Mouse (Mus musculus): Measurements from ENCODE around the gene Rnf41. TPM values are rescaled to one million over a fixed set of nuclear protein-coding genes. Genes with fewer than 3 reads are reported as not detected.

The Rnf41 gene
- polyA plus RNA-seq, 1 experiment from 2014 or later: 35.2 TPM

DNA sequence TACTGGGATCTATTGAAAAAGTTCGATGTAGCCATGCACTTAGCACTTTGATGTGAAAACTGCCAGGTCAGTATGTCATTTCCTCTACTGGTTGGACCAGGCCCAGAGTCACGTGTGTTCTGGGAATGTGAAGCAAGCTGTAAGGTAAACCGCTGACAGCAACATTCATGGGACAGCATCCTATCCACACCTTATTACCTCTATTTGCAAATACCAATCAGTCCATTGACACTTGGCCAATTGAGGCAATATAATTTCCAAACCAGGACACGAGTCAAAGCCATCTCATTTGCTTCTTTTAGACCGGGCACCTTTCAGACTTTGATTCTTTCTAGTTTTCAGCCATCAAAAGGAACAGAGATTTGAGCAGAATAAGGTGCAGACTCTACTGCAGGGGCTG lies 17.6 kb downstream of the Rnf41 start:
- H3K27me3 ChIP-seq (replicated peaks; ENCODE audit: control insufficient read depth, insufficient read depth, low read length): no peaks in the 10 kb centered on the region
- ATAC-seq (ENCODE audit: low read depth) (no peak), DNase-seq (ENCODE audit: low spot score) (no peak)
- no peaks in the 10 kb centered on the region for H3K9me3 ChIP-seq (ENCODE audit: control insufficient read depth, low read length)
- H3K4me1 ChIP-seq (ENCODE audit: control insufficient read depth, insufficient read depth, low read length): no peaks in the 10 kb centered on the region
- no peak overlapping the region for H3K4me2 ChIP-seq (ENCODE audit: low read depth, low read length)
- 96% methylated on average over 5 of the region's 5 CpGs for WGBS
- H3K27ac ChIP-seq (replicated peaks; ENCODE audit: low read depth, low read length): no peak overlapping the region
- no peak overlapping the region for H3K4me3 ChIP-seq (ENCODE audit: low read depth, low read length)
- no peak overlapping the region for H3K9ac ChIP-seq (ENCODE audit: low read depth, low read length)
- H3K36me3 ChIP-seq (ENCODE audit: control insufficient read depth, insufficient read depth, low read length): peaks cover 73% of the 10 kb centered on the region

GRCm38 (mm10) chr10:128429454-128429853 lies 18.0 kb downstream of the Rnf41 start:
- peaks cover 73% of the 10 kb centered on the region for H3K36me3 ChIP-seq (ENCODE audit: control insufficient read depth, insufficient read depth, low read length)
- no peak overlapping the region for H3K27ac ChIP-seq (replicated peaks; ENCODE audit: low read depth, low read length)
- no peak overlapping the region for H3K4me2 ChIP-seq (ENCODE audit: low read depth, low read length)
- no peaks in the 10 kb centered on the region for H3K27me3 ChIP-seq (replicated peaks; ENCODE audit: control insufficient read depth, insufficient read depth, low read length)
- no peak overlapping the region for H3K4me3 ChIP-seq (ENCODE audit: low read depth, low read length)
- ATAC-seq (ENCODE audit: low read depth): no peak
- no peaks in the 10 kb centered on the region for H3K9me3 ChIP-seq (ENCODE audit: control insufficient read depth, low read length)
- H3K4me1 ChIP-seq (ENCODE audit: control insufficient read depth, insufficient read depth, low read length): no peaks in the 10 kb centered on the region
- no peak for DNase-seq (ENCODE audit: low spot score)
- H3K9ac ChIP-seq (ENCODE audit: low read depth, low read length): no peak overlapping the region
- 74% methylated on average over 4 of the region's 4 CpGs for WGBS

DNA sequence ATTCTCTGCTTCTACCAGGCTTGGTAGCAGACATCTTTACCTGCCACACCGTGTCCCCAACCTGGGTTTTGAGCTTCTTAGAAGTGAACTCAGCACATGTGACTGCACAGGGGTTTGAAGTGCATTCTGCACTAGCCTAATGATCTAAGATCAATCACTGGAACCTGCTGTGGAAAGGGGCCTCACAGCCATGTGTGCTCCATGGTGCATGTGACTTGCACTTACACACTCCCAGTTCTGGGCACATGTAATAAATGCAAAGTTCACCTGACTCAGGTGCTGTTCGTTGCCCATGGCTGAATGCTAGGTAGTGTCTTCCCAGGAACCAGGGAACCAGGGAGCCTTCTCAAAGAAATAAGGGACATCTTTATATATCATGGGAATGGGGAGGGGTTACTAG lies 22.0 kb downstream of the Rnf41 start:
- no peak for ATAC-seq (ENCODE audit: low read depth)
- DNase-seq (ENCODE audit: low spot score): no peak
- peaks cover 89% of the 10 kb centered on the region for H3K36me3 ChIP-seq (ENCODE audit: control insufficient read depth, insufficient read depth, low read length)

DNA sequence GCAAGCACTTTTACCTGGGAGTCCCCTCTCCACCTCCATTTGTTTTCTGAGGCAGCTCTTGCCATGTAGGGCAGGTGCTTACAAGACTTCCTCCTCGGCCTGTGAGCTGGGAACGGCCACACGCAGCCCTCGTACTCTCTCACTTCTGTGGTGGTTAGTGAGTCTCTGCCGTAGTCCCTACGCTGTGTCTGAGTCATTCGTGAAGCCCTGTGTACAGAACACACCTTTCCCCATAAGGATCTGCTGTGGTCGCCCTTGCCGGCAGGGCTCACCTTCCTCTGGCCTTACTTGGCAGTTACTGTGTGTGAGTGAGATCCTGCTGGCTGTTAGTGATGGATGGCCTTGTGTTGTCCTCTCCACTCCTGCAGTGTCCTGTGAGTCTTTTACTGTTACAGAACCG lies 23.2 kb downstream of the Rnf41 start:
- H3K27me3 ChIP-seq (replicated peaks; ENCODE audit: control insufficient read depth, insufficient read depth, low read length): no peaks in the 10 kb centered on the region
- H3K9me3 ChIP-seq (ENCODE audit: control insufficient read depth, low read length): no peaks in the 10 kb centered on the region
- WGBS: 86% methylated on average over 10 of the region's 10 CpGs
- H3K9ac ChIP-seq (ENCODE audit: low read depth, low read length): no peak overlapping the region
- no peak for ATAC-seq (ENCODE audit: low read depth)
- no peak overlapping the region for H3K4me3 ChIP-seq (ENCODE audit: low read depth, low read length)
- DNase-seq (ENCODE audit: low spot score): no peak
- no peak overlapping the region for H3K4me2 ChIP-seq (ENCODE audit: low read depth, low read length)
- H3K27ac ChIP-seq (replicated peaks; ENCODE audit: low read depth, low read length): no peak overlapping the region
- H3K36me3 ChIP-seq (ENCODE audit: control insufficient read depth, insufficient read depth, low read length): peaks cover 89% of the 10 kb centered on the region
- no peaks in the 10 kb centered on the region for H3K4me1 ChIP-seq (ENCODE audit: control insufficient read depth, insufficient read depth, low read length)

More for the DNA sequence above, 22.0 kb downstream of the Rnf41 start:
- Histone ChIP-seq H3K4me1 (ENCODE audit: control insufficient read depth, insufficient read depth, low read length) (no peaks in the 10 kb centered on the region), H3K4me2 (ENCODE audit: low read depth, low read length) (no peak overlapping the region), H3K27me3 (replicated peaks; ENCODE audit: control insufficient read depth, insufficient read depth, low read length) (no peaks in the 10 kb centered on the region), H3K9me3 (ENCODE audit: control insufficient read depth, low read length) (no peaks in the 10 kb centered on the region), H3K9ac (ENCODE audit: low read depth, low read length) (no peak overlapping the region), H3K4me3 (ENCODE audit: low read depth, low read length) (no peak overlapping the region), H3K27ac (replicated peaks; ENCODE audit: low read depth, low read length) (no peak overlapping the region)
- WGBS: 94% methylated on average over 2 of the region's 2 CpGs

GRCm38 (mm10) chr10:128435186-128435823 lies 23.8 kb downstream of the Rnf41 start:
- DNase-seq (ENCODE audit: low spot score): no peak
- H3K4me1 ChIP-seq (ENCODE audit: control insufficient read depth, insufficient read depth, low read length): no peaks in the 10 kb centered on the region
- 88% methylated on average over 17 of the region's 17 CpGs for WGBS

GRCm38 (mm10) chr10:128435873-128436272 lies 24.4 kb downstream of the Rnf41 start:
- DNase-seq (ENCODE audit: low spot score) (no peak), ATAC-seq (ENCODE audit: low read depth) (no peak)
- peaks cover 89% of the 10 kb centered on the region for H3K36me3 ChIP-seq (ENCODE audit: control insufficient read depth, insufficient read depth, low read length)
- H3K9me3 ChIP-seq (ENCODE audit: control insufficient read depth, low read length): no peaks in the 10 kb centered on the region
- H3K9ac ChIP-seq (ENCODE audit: low read depth, low read length): no peak overlapping the region
- 90% methylated on average over 5 of the region's 5 CpGs for WGBS
- H3K27me3 ChIP-seq (replicated peaks; ENCODE audit: control insufficient read depth, insufficient read depth, low read length): no peaks in the 10 kb centered on the region
- no peaks in the 10 kb centered on the region for H3K4me1 ChIP-seq (ENCODE audit: control insufficient read depth, insufficient read depth, low read length)
- H3K27ac ChIP-seq (replicated peaks; ENCODE audit: low read depth, low read length): no peak overlapping the region
- no peak overlapping the region for H3K4me3 ChIP-seq (ENCODE audit: low read depth, low read length)
- H3K4me2 ChIP-seq (ENCODE audit: low read depth, low read length): no peak overlapping the region

More at GRCm38 (mm10) chr10:128435186-128435823, 23.8 kb downstream of the Rnf41 start:
- H3K9ac ChIP-seq (ENCODE audit: low read depth, low read length): no peak overlapping the region
- no peak overlapping the region for H3K27ac ChIP-seq (replicated peaks; ENCODE audit: low read depth, low read length)
- H3K36me3 ChIP-seq (ENCODE audit: control insufficient read depth, insufficient read depth, low read length): peaks cover 89% of the 10 kb centered on the region
- H3K9me3 ChIP-seq (ENCODE audit: control insufficient read depth, low read length): no peaks in the 10 kb centered on the region
- H3K27me3 ChIP-seq (replicated peaks; ENCODE audit: control insufficient read depth, insufficient read depth, low read length): no peaks in the 10 kb centered on the region
- no peak for ATAC-seq (ENCODE audit: low read depth)
- H3K4me2 ChIP-seq (ENCODE audit: low read depth, low read length): no peak overlapping the region
- H3K4me3 ChIP-seq (ENCODE audit: low read depth, low read length): no peak overlapping the region

- WGBS: 97% methylated on average over 8 of the region's 8 CpGs
Observed at GRCm38 (mm10) chr10:128436376-128436775, 24.9 kb downstream of the Rnf41 start.

DNA sequence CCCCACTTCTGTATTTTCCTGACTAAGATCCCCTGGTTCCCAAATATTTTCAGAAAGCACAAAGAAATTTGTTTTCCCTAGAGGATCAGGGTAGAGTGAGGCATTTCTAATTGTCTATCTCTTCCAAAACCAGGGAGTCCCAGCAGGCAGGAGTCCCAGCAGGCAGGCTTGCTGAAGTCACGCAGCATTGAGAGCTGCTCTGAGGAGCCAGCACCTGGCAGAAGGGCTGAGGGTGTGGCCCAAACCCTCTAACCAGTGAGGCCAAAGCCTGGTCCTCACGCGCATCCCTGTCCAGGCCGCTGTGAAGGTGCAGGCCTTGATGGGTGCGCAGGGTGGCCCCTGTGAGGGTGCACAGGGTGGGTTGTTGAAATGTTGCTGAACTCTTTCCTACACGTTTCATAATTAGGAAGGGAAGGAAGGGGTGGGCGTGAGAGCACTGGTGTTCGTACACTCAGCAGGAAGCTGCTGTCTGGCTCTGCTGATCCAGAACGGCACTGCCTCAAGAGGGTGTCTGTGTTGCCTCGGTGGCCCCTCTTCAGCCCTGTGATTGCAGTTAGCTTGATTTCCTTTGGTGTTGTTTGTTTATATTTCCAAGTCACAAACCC lies 27.3 kb downstream of the Rnf41 start:
- 72% methylated on average over 10 of the region's 10 CpGs for WGBS
- ATAC-seq (ENCODE audit: low read depth) (no peak), DNase-seq (ENCODE audit: low spot score) (no peak)
- Histone ChIP-seq H3K9me3 (ENCODE audit: control insufficient read depth, low read length) (no peaks in the 10 kb centered on the region), H3K27ac (replicated peaks; ENCODE audit: low read depth, low read length) (no peak overlapping the region), H3K4me2 (ENCODE audit: low read depth, low read length) (no peak overlapping the region), H3K4me3 (ENCODE audit: low read depth, low read length) (no peak overlapping the region), H3K27me3 (replicated peaks; ENCODE audit: control insufficient read depth, insufficient read depth, low read length) (no peaks in the 10 kb centered on the region), H3K4me1 (ENCODE audit: control insufficient read depth, insufficient read depth, low read length) (no peaks in the 10 kb centered on the region), H3K36me3 (ENCODE audit: control insufficient read depth, insufficient read depth, low read length) (peaks cover 82% of the 10 kb centered on the region), H3K9ac (ENCODE audit: low read depth, low read length) (no peak overlapping the region)

More at GRCm38 (mm10) chr10:128436376-128436775, 24.9 kb downstream of the Rnf41 start:
- Histone ChIP-seq H3K4me1 (ENCODE audit: control insufficient read depth, insufficient read depth, low read length) (no peaks in the 10 kb centered on the region), H3K9ac (ENCODE audit: low read depth, low read length) (no peak overlapping the region), H3K27me3 (replicated peaks; ENCODE audit: control insufficient read depth, insufficient read depth, low read length) (no peaks in the 10 kb centered on the region), H3K36me3 (ENCODE audit: control insufficient read depth, insufficient read depth, low read length) (peaks cover 90% of the 10 kb centered on the region), H3K4me2 (ENCODE audit: low read depth, low read length) (no peak overlapping the region), H3K27ac (replicated peaks; ENCODE audit: low read depth, low read length) (no peak overlapping the region), H3K9me3 (ENCODE audit: control insufficient read depth, low read length) (no peaks in the 10 kb centered on the region), H3K4me3 (ENCODE audit: low read depth, low read length) (no peak overlapping the region)
- DNase-seq (ENCODE audit: low spot score): no peak
- ATAC-seq (ENCODE audit: low read depth): no peak

DNA sequence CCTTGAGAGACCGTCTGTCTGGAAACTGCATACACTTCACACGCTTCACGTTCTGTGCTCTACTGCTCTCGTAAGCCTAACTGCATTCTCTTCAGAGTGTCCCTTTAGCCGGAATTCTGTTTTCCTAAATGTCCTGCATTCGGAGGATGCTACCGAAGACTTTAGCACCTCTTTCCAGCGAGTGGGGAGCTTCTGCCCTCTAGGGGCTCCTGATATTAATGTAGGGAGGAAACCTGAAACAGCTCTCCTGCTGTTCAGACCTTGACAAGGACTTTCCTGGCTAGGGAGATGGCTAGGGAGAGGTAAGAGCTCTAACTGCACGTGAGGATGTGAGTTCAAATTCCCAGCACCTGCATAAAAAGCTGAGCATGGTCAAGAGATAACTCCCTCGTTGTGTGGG lies 28.9 kb downstream of the Rnf41 start:
- Histone ChIP-seq H3K36me3 (ENCODE audit: control insufficient read depth, insufficient read depth, low read length) (peaks cover 68% of the 10 kb centered on the region), H3K9ac (ENCODE audit: low read depth, low read length) (no peak overlapping the region), H3K27ac (replicated peaks; ENCODE audit: low read depth, low read length) (no peak overlapping the region), H3K4me1 (ENCODE audit: control insufficient read depth, insufficient read depth, low read length) (no peaks in the 10 kb centered on the region), H3K9me3 (ENCODE audit: control insufficient read depth, low read length) (no peaks in the 10 kb centered on the region), H3K4me2 (ENCODE audit: low read depth, low read length) (no peak overlapping the region), H3K27me3 (replicated peaks; ENCODE audit: control insufficient read depth, insufficient read depth, low read length) (no peaks in the 10 kb centered on the region), H3K4me3 (ENCODE audit: low read depth, low read length) (no peak overlapping the region)
- 65% methylated on average over 10 of the region's 10 CpGs for WGBS
- no peak for ATAC-seq (ENCODE audit: low read depth)
- DNase-seq (ENCODE audit: low spot score): peak; percentile 30

Data from embryonic facial prominence, embryonic 14.5 days (tissue).